Mouse (Mus musculus) hindbrain, embryonic 10.5 days (tissue): ENCODE measurements around the gene Rpl12. TPM values are rescaled to one million over a fixed set of nuclear protein-coding genes. Genes with fewer than 3 reads are reported as not detected.

Source experiments
- DNase-seq: peaks from one replicate; pipeline ENCODE4 v3.0.0-alpha.2; 2017; ENCODE audit warnings: low spot score
- H3K27ac ChIP-seq: fragments of 300-500 bp; sonication (generic); 2 replicates; pipeline ENCODE4 v1.5.1; 2016; ENCODE audit warnings: mild to moderate bottlenecking, moderate library complexity
- H3K27me3 ChIP-seq: fragments of 300-500 bp; sonication (generic); 2 replicates; pipeline ENCODE4 v1.6.1; 2016; ENCODE audit warnings: mild to moderate bottlenecking; ENCODE audit not compliant: poor library complexity, insufficient read depth, severe bottlenecking
- H3K36me3 ChIP-seq: fragments of 300-500 bp; sonication (generic); 2 replicates; pipeline ENCODE4 v1.6.1; 2016; ENCODE audit warnings: mild to moderate bottlenecking, moderate library complexity
- H3K4me1 ChIP-seq: fragments of 300-500 bp; sonication (generic); replicated peaks from 2 replicates; pipeline ENCODE4 v1.6.1; 2016; ENCODE audit warnings: mild to moderate bottlenecking
- H3K4me3 ChIP-seq: fragments of 300-500 bp; sonication (generic); 2 replicates; pipeline ENCODE4 v1.5.1; 2016; ENCODE audit warnings: mild to moderate bottlenecking, moderate library complexity
- H3K9me3 ChIP-seq: fragments of 300-500 bp; sonication (generic); 2 replicates; pipeline ENCODE4 v1.6.1; 2016; ENCODE audit warnings: mild to moderate bottlenecking, moderate library complexity
- WGBS: fragments of 180-500 bp; shearing (Covaris S2); methylation state at CpG from one replicate; pipeline ENCODE4 v1.1.7; 2016; 5-methylcytosine and 5-hydroxymethylcytosine counted together
- polyA plus RNA-seq: library from polyadenylated mRNA; unstranded; fragments of >200 nt; fragmentation: Nextera tagmentation; extraction: Ambion mirVana; gene quantifications from 2 replicates; pipeline ENCODE4 v1.2.1, GENCODE M21; 2016

Gene Rpl12
- polyA plus RNA-seq, result 131 and 166 TPM in 2 replicates

DNA sequence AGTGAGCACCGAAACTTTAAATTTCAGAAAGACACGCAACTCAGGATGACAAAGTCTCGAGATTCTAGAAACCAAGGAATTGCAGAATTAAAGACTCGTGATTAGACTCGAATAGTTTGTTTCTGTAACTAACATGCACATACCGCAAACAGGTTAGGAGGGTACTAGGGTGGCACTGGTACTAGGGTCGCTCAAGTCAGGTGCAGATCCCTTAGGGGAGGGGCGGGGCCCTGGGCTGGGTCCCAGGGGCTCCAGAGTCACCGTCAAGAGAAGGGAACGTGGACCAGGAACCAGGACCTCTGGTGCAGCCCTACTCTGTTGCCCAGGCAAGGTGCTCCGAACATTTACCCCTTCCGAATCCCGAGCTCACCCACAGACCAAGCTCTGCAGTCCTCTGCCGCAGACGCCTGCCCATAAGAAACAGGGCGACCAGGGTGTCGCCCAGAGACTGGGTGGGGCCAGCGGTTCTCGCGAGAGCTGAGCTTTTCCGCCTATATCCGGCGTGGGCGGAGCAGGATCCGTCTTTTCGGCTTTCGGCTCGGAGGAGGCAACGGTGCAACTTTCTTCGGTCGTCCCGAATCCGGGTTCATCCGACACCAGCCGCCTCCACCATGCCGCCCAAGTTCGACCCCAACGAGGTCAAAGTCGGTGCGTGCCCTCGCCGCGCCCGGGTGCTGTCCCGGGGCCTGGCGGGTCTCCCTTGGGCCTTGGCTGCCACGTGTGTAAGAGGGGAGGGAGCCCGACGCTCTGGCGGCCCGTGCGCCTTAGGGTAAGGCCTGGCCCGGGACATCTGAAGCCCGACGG lies at the start of gene Rpl12, which contains the start of gene Lrsam1:
Gene Rpl12, plus strand, starts transcription at position 368 of the 804 bp plus-strand sequence.
Gene Lrsam1, minus strand, starts transcription at position 423 of the 804 bp plus-strand sequence.
- 3% methylated on average over 55 of the region's 55 CpGs for WGBS
- Histone ChIP-seq H3K36me3 (peaks cover 50% of the 10 kb centered on the region), H3K4me1 (peaks cover 57% of the 10 kb centered on the region)

DNA sequence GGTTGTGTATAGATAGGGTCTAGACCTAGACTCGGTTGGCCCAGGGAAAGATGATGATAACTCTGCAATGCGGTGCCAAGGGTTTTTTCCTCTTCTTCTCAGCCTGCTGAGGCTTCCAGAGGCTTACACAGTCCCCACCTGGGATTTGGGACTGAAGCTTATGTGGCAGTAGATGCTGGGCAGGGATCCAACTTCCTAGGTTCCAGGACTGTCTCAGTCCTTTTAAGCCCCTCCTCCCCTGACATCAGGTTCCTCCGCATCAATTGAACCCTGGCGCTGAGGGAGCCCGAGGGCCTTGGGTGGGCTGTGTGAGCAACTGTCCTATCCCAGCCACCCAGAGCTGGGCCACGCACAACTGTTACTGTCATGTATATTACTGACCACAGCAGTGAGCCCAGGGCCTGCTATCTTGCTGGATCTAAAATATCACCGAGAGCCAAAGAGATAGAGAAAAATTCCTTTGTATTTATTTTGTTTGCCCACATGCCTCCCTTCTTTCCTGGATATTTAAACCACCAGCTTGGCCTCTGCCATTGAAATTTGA lies 49.6 kb upstream of the Rpl12 start:
- Histone ChIP-seq H3K36me3 (peaks cover 29% of the 10 kb centered on the region), H3K27me3 (no peaks in the 10 kb centered on the region), H3K4me3 (no peak overlapping the region), H3K4me1 (peaks cover 44% of the 10 kb centered on the region), H3K9me3 (no peaks in the 10 kb centered on the region), H3K27ac (no peak overlapping the region)
- no peak for DNase-seq
- 83% methylated on average over 7 of the region's 7 CpGs for WGBS

More for the DNA sequence above, at the start of gene Rpl12, which contains the start of gene Lrsam1:
- Histone ChIP-seq H3K27ac (peak within 1 kb of the TSS; percentile 97), H3K9me3 (no peaks in the 10 kb centered on the region), H3K4me3 (peak within 1 kb of the TSS; percentile 98), H3K27me3 (no peaks in the 10 kb centered on the region)
- peak; percentile 95 for DNase-seq

DNA sequence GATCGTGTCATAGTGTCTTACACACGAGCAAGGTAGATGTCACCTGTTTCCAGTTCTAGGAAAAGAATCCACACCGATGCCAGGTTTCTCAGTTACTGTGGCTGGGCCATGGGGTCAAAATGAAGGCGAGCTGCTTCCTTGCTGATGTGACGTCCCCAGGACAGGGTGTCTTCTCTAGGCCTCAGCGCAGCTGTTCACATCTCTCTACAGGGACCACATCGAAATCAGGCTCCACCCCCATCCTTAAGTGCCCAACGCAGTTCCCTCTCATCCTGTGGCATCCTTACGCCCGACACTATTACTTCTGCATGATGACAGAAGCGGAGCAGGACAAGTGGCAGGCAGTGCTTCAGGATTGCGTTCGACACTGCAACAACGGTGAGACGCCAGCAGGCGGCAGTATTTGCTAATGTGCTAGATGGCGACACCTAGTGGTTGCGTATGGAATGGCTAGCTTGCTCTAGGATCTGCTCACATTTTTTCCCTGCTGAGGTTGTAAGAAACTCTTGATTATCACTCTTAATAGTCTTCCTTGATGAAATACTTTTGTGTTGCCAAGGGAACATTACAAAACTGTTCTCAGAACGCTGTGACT lies 49.1 kb upstream of the Rpl12 start:
- H3K27me3 ChIP-seq, result no peaks in the 10 kb centered on the region
- peaks cover 39% of the 10 kb centered on the region for H3K4me1 ChIP-seq
- H3K27ac ChIP-seq, result no peak overlapping the region
- no peak overlapping the region for H3K4me3 ChIP-seq
- H3K36me3 ChIP-seq, result peaks cover 30% of the 10 kb centered on the region
- WGBS, result 32% methylated on average over 19 of the region's 19 CpGs
- no peaks in the 10 kb centered on the region for H3K9me3 ChIP-seq
- peak; percentile 84 for DNase-seq

DNA sequence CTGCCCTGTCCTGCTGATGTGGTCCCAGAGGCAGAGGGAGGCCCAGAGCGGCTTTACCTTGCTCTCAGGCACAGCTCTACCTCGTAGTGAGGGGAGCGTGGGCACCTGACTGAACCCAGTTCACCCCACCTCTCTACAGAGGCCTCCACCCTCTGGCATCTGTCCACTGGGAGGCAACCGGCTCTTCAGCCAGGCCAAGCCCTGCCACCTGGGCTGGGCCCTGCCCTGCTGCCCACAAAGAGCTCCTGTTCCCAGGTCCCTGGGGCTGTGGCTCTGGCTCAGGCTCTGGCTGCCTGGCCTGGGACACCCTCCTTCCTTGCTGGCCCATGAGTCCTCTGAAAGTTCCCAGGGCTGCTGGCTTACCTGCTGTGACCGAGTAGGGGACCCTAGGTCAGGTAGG lies 47.0 kb upstream of the Rpl12 start:
- peaks cover 43% of the 10 kb centered on the region for H3K36me3 ChIP-seq
- H3K27me3 ChIP-seq, result no peaks in the 10 kb centered on the region
- 70% methylated on average over 5 of the region's 5 CpGs for WGBS
- no peaks in the 10 kb centered on the region for H3K9me3 ChIP-seq
- H3K27ac ChIP-seq, result peak overlapping the region; percentile 85
- peaks cover 32% of the 10 kb centered on the region for H3K4me1 ChIP-seq
- no peak for DNase-seq
- H3K4me3 ChIP-seq, result no peak overlapping the region

DNA sequence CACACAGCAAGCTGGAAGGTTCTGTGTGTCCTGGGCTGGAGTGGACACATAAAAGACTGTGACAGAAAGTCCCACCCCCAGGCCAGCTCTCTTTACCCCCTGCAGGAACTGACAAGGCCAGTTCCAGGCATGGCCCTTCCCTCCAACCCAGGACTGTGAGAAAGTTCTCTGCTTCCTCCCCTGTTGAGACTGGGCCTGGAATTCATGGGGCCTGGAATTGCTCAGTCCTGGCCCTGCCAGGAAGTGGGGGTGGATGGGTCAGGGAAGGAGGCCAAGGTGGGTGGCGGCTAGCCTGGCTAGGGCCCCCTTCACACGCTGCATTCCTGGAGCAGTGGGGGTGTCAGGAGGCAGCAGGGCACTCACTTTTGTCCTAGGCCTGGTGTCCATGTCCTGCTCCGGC lies 46.5 kb upstream of the Rpl12 start:
- Histone ChIP-seq H3K27me3 (no peaks in the 10 kb centered on the region), H3K4me3 (no peak overlapping the region), H3K9me3 (no peaks in the 10 kb centered on the region), H3K36me3 (peaks cover 49% of the 10 kb centered on the region), H3K27ac (peak overlapping the region; percentile 85), H3K4me1 (peaks cover 32% of the 10 kb centered on the region)
- WGBS, result 34% methylated on average over 3 of the region's 3 CpGs
- DNase-seq, result peak; percentile 54

DNA sequence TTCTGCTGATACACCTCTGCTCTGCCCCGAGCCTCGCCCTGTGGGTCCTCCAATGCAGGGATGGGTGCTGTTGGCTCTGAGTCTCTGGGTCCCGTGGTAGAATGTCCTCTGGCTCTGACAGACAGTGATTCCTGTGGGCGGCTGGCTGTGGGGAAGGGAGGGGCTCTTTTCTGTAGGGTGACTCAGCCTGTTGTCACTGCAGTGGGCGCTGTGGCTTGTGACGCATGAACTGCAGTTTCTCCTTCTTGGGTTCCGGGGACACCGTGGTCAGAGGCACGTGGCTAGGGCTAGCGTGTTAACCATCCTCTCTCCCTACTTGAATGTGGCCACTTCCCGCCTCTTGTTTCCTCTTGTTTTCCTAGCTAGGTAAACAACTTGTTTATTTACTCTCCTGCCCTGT lies 43.8 kb upstream of the Rpl12 start:
- Histone ChIP-seq H3K4me1 (peaks cover 29% of the 10 kb centered on the region), H3K36me3 (peaks cover 56% of the 10 kb centered on the region), H3K4me3 (no peak overlapping the region), H3K27ac (peak overlapping the region; percentile 60), H3K27me3 (no peaks in the 10 kb centered on the region), H3K9me3 (no peaks in the 10 kb centered on the region)
- no peak for DNase-seq
- WGBS, result 85% methylated on average over 11 of the region's 11 CpGs

DNA sequence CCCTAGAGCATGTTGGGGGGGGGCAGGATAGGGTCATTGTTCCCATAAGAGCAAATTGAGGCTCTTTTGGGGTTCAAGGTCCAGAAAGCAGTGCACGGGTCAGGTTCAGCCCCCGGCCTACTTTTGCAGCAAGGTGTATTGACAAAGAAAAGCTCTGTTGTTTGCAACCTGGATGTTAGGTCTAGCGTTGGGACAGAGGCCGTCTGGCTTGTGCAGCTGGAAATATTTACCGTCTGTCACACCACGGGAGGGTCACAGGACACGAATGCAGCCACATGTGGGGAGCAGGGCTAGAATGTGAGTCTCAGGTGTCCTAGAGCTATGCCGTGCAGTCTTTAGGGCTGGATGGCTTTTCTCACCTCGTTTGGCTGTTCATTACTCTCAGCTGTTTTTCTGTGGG lies 43.0 kb upstream of the Rpl12 start:
- Histone ChIP-seq H3K27me3 (no peaks in the 10 kb centered on the region), H3K36me3 (peaks cover 64% of the 10 kb centered on the region), H3K4me1 (peaks cover 29% of the 10 kb centered on the region), H3K27ac (0 out of 2 replicates have a peak overlapping the region, but pooled peaks have one; percentile 3), H3K4me3 (no peak overlapping the region), H3K9me3 (no peaks in the 10 kb centered on the region)
- no peak for DNase-seq
- 72% methylated on average over 9 of the region's 9 CpGs for WGBS

DNA sequence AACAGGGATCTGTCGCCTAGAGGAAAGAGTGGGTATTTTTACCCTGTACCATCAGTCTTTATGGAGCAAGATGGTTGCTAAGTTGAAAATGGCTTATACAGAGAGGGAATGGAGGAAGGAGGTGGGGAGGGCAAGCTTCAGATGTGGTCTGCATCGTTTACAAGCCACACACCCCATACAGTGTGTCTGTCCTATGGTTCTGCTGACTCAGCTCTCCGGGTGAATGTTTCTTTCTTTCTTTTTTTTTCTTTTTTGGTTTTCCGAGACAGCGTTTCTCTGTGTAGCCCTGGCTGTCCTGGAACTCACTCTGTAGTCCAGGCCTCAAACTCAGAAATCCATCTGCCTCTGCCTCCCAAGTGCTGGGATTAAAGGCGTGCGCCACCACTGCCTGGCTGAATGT lies 40.1 kb upstream of the Rpl12 start:
- DNase-seq, result no peak
- no peaks in the 10 kb centered on the region for H3K9me3 ChIP-seq
- no peak overlapping the region for H3K4me3 ChIP-seq
- H3K4me1 ChIP-seq, result peaks cover 20% of the 10 kb centered on the region
- 86% methylated on average over 7 of the region's 7 CpGs for WGBS
- H3K27me3 ChIP-seq, result no peaks in the 10 kb centered on the region
- H3K36me3 ChIP-seq, result peaks cover 77% of the 10 kb centered on the region
- H3K27ac ChIP-seq, result no peak overlapping the region

DNA sequence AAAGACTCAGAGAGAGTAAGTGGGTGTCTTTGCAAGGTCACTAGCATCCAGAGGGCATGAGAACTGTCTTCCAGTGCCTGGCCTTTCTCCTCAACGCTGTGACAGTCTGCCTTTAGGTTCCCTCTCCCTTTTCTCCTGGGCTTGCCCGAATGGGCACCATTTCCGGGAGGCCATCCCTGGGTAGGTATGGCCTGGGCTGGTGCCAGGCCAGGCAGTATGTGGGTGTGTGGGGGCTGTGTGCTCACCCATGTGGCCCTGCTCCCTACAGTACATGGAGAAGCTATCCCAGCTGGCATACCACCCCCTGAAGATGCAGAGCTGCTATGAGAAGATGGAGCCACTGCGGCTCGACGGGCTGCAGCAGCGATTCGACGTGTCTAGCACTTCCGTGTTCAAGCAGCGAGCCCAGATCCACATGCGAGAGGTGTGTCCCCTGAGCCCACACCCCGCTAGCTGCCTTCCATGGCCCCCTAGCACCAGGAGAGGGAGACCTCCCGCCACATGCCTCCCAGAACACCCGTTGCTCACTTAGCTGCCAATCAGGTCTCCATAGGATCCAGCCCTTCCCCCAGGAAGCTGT lies 39.5 kb upstream of the Rpl12 start:
- Histone ChIP-seq H3K27ac (no peak overlapping the region), H3K27me3 (no peaks in the 10 kb centered on the region), H3K36me3 (peaks cover 81% of the 10 kb centered on the region), H3K4me3 (no peak overlapping the region), H3K4me1 (peaks cover 20% of the 10 kb centered on the region), H3K9me3 (no peaks in the 10 kb centered on the region)
- 93% methylated on average over 15 of the region's 15 CpGs for WGBS
- DNase-seq, result no peak

DNA sequence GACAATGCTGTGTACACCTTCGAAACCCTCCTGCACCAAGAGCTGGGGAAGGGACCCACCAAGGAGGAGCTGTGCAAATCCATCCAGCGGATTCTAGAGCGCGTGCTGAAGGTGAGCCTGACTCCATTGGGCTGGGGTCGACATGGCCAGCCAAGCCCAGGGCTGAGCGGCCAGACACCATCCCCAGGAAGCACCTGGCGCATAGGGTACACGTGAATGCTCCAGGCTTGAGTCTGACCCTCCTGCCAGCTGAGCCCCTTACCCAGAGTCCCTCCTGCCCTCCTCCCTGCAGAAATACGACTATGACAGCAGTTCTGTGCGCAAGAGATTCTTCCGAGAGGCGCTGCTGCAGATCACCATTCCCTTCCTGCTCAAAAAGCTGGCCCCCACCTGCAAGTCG lies 38.8 kb upstream of the Rpl12 start:
- H3K4me3 ChIP-seq, result no peak overlapping the region
- H3K9me3 ChIP-seq, result no peaks in the 10 kb centered on the region
- H3K4me1 ChIP-seq, result peaks cover 16% of the 10 kb centered on the region
- H3K27me3 ChIP-seq, result no peaks in the 10 kb centered on the region
- DNase-seq, result no peak
- peaks cover 78% of the 10 kb centered on the region for H3K36me3 ChIP-seq
- no peak overlapping the region for H3K27ac ChIP-seq
- 90% methylated on average over 13 of the region's 13 CpGs for WGBS

DNA sequence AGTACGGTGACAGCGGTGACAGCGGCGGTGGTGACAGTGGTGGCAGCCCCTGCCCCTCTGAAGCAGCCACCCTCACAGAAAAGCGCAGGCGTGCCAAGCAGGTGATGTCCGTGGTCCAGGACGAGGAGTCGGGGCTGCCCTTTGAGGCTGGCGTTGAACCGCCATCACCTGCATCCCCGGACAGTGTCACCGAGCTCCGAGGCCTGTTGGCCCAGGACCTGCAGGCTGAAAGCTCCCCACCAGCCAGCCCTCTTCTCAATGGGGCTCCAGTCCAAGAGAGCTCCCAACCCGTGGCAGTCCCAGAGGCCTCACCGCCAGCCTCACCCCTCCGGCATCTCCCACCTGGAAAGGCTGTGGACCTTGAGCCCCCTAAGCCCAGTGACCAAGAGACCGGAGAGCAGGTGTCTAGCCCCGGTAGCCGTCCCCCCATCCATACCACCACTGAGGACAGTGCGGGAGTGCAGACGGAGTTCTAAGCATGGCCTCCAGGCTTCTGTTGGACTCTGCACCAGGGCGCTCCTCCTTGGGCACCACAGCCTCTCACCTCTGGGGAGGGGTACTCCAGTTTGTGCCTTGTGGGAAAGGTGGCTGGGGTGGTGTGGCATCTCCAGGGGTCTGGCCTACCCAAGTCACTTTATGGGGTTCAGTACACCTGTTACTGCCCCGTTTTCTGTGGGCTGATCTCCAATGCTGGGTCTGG lies 37.7 kb upstream of the Rpl12 start:
- Histone ChIP-seq H3K36me3 (peaks cover 74% of the 10 kb centered on the region), H3K27me3 (no peaks in the 10 kb centered on the region), H3K9me3 (no peaks in the 10 kb centered on the region), H3K4me1 (peaks cover 15% of the 10 kb centered on the region; the same call in 1 of the 2 replicates), H3K4me3 (no peak overlapping the region), H3K27ac (no peak overlapping the region)
- WGBS, result 93% methylated on average over 24 of the region's 24 CpGs
- DNase-seq, result no peak

DNA sequence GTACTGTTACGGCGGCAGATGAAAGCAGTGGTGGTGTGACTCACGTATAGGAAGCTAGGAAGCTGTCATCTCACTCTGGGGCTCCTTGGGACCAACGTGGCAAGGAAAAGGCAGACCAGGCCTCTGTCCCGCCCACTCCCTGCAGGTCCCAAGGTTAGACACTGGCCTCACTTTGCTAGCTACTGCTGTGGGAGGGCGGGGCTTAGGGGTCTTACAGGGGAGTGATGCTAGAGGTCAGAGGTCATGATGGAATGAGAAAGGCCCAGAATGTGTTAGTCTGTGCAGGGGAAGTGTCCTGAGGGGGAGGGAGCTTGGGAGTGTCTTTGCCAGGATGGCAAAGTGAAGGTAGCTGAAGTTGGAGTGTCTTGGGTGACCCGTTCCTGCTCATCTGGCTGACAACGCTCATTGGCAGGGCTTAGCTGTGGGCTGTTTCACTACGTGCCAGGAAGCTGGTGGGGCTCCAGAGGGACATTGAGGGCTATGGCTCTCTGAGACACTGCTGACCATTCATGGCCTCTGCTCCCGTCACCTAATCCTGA lies 37.0 kb upstream of the Rpl12 start:
- 75% methylated on average over 10 of the region's 10 CpGs for WGBS
- no peaks in the 10 kb centered on the region for H3K27me3 ChIP-seq
- DNase-seq, result no peak
- no peak overlapping the region for H3K27ac ChIP-seq
- H3K9me3 ChIP-seq, result no peaks in the 10 kb centered on the region
- no peak overlapping the region for H3K4me3 ChIP-seq
- peaks cover 14% of the 10 kb centered on the region; the same call in 1 of the 2 replicates for H3K4me1 ChIP-seq
- H3K36me3 ChIP-seq, result peaks cover 72% of the 10 kb centered on the region
